Mouse (Mus musculus) bone marrow macrophage, adult 2 months (primary cell): ENCODE results near the gene Myo7a. TPM values are rescaled to one million over a fixed set of nuclear protein-coding genes. Genes with fewer than 3 reads are reported as not detected.

Experiments
- H3K27ac ChIP-seq: 2 replicates; pipeline ENCODE4 v1.5.1; 2012; ENCODE audit warnings: low read depth, low read length; ENCODE audit not compliant: insufficient read depth
- H3K4me1 ChIP-seq: 2 replicates; pipeline ENCODE4 v1.6.1; 2012; ENCODE audit warnings: low read length; ENCODE audit not compliant: control insufficient read depth, insufficient read depth
- H3K4me3 ChIP-seq: 2 replicates; pipeline ENCODE4 v1.5.1; 2012; ENCODE audit warnings: mild to moderate bottlenecking, low read length, moderate library complexity; ENCODE audit not compliant: insufficient read depth
- CTCF ChIP-seq: IDR thresholded peaks from 2 replicates; pipeline ENCODE4 v1.5.1; 2012; ENCODE audit warnings: low read depth, mild to moderate bottlenecking, low read length, moderate library complexity
- POLR2A ChIP-seq: IDR thresholded peaks from 2 replicates; pipeline ENCODE4 v1.6.1; 2012; ENCODE audit warnings: mild to moderate bottlenecking, low read depth, low read length, borderline replicate concordance
- polyA plus RNA-seq: library from polyadenylated mRNA; stranded (reverse); fragments of >200 nt; gene quantifications from 2 replicates; pipeline ENCODE4 v1.2.4, GENCODE M21; 2012; ENCODE audit not compliant: missing spikeins, insufficient read depth, insufficient read length

Gene Myo7a
- polyA plus RNA-seq, 1 experiment: 26.4 TPM

DNA sequence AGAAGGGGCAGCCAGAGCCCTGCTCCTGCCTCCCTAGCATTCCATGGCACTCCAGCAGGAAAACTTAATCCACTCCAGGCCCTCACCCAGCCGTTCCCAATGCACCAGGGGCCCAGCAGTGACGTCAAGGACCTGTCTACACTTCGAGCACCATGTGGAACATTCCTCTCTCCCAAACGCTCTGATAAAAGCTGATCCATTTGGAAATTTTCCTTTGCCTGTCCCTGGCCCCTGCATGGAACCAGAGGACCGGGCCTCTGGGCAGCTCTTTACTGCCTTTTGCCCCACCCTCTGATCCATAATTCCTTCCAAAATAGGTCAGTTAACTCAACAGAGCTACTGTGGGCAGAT, 15.4 kb downstream of the Myo7a start:
- Histone ChIP-seq H3K27ac (no peak overlapping the region), H3K4me3 (no peak overlapping the region), H3K4me1 (peaks cover 5% of the 10 kb centered on the region)
- TF ChIP-seq CTCF (no peak), POLR2A (no peak)

DNA sequence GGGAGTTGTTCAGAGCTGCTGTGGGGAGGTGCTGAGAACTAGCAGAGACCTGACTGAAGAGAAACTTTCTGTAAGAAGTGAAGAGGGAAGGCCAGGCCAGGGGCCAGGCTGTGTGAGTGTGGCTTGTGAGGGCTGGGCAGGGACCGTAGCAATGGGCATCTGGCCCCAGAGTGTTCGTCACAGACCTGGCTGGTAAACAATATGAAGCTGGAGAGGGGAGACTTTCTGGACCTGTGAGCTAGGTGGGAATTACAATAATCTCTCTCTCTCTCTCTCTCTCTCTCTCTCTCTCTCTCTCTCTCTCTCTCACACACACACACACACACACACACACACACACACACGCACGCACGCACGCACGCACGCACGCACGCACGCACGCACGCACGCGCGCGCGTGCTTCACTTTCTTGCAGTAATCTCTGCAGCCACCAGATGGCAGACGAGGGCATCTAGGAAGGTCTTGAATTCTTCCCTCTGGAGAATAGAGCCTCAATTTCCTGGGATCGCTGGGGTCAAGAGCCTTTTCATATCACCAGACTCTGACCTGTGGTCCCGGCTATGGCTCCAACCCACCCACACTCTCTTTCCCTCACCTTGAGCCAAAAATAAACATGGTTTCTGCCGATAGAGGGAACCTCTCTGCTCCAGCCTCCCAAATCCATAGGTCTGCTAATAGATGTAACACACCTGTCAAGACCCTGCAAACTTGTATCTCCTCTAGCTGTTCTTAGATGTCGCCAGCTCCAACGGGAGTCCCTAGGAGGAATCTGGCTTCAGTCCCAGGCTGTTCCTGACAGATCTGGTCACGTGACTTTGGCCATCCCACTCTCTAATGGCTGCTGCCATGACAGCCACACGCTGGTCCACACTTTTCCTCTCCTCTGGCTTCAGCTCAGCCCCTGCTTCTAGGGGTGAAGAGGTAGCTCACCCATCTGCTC, 16.1 kb downstream of the Myo7a start:
- H3K4me3 ChIP-seq: peak overlapping the region; percentile 12
- H3K4me1 ChIP-seq: peaks cover 5% of the 10 kb centered on the region; the same call in 1 of the 2 replicates
- no peak for TF ChIP-seq CTCF
- no peak for TF ChIP-seq POLR2A
- no peak overlapping the region for H3K27ac ChIP-seq

DNA sequence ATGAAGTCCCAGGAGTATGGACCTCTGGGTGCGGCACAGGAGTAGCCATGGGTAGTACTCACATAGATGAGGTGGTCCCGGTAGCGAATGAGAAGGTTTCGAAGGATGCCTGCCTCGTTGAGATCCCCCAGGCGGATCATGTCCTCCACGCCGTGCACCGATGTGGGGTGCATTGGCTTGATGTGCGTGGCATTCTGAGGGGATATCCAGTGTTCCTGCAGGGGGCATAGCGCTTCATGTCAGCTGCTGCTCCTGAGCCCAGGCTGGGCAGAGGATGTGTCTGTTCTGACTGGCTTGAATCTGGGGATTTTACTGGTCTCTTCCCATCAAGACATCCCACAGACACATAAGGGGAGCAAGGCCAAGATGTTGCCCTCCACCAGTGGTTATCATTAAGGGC, 16.8 kb downstream of the Myo7a start:
- Histone ChIP-seq H3K4me3 (no peak overlapping the region), H3K4me1 (peaks cover 5% of the 10 kb centered on the region; the same call in 1 of the 2 replicates), H3K27ac (no peak overlapping the region)
- no peak for TF ChIP-seq POLR2A
- TF ChIP-seq CTCF: no peak

DNA sequence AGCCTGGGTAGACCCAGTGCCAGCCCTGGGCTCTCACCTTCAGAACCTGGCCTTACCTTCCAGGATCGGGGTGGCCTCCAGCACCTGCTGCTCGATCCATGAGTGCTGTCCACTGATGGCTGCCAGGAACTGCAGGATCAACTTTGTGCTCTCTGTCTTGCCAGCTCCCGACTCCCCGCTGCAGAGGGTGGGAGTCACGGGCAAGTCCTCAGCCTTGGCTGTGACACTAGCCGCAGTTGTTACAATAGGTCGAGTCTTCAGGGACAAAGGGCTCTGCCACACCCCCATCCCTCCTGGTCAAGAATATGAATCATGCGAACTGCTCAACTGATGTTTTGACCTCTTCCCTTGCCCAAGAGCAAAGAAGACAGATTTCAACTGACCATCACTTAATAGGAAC, 21.8 kb downstream of the Myo7a start:
- Histone ChIP-seq H3K4me1 (no peaks in the 10 kb centered on the region), H3K27ac (no peak overlapping the region), H3K4me3 (no peak overlapping the region)
- TF ChIP-seq CTCF (no peak), POLR2A (no peak)

DNA sequence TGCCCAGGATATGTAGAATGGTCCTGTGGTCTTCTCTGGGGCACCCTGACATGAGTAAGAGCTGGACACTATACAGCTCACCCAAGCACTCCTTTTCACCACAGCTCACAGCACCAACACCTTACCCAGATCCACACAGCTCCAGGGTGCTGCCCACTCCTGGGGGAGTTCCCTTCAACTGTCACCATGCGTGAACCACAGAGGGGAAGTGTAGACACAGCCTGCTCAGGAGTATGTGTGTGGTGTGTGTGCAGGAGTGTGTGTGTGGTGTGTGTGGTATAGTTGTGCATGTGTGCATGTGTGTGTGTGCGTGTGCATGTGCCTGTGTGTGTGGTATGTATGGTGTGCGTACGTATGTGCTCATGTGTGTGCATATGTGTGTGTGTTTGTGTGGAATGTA, 23.5 kb downstream of the Myo7a start:
- no peak overlapping the region for H3K4me3 ChIP-seq
- no peak overlapping the region for H3K27ac ChIP-seq
- no peaks in the 10 kb centered on the region for H3K4me1 ChIP-seq
- TF ChIP-seq CTCF (no peak), POLR2A (no peak)

DNA sequence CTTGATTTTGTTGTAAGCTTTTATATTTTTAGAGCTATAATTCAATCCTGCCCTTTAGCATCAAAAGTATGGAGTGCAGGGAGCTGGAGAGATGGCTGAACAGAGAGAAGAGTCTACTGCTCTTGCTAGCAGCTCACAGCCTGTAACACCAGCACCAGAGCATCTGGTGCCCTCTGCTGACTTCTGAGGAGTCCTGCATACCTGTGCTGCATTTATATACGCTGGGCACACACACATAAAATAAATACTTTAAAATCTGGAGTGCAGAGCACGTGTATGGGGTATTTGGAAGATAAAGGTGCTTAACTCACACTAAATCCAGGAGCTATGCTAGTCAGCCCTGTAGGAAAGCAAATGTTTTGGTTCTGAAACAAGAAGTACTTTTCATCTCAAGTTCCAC, 33.0 kb downstream of the Myo7a start:
- no peak overlapping the region for H3K27ac ChIP-seq
- TF ChIP-seq POLR2A (no peak), CTCF (no peak)
- no peak overlapping the region for H3K4me3 ChIP-seq
- H3K4me1 ChIP-seq: peaks cover 26% of the 10 kb centered on the region

DNA sequence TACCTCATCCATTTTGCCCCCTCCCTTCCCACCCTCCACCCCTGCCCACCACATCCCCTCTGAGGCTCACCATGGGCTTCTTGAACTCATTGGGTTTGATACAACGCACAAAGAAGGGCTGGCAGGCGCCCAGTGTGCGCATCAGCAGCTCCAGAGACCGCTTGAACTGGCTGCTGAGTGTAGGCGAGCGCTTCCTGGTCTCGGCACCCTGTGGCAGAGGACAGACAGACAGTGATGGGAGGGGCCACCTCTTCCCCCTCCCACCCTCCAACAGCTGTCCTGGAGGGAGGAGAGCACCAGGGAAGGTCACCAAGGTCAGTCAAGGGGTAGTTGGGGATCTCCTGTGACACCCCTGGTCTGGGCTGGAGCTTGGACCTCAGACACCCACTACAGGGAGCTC, 34.0 kb downstream of the Myo7a start:
- Histone ChIP-seq H3K27ac (peak overlapping the region; percentile 81), H3K4me1 (peaks cover 26% of the 10 kb centered on the region), H3K4me3 (peak overlapping the region; percentile 74)
- TF ChIP-seq POLR2A (no peak), CTCF (no peak)

DNA sequence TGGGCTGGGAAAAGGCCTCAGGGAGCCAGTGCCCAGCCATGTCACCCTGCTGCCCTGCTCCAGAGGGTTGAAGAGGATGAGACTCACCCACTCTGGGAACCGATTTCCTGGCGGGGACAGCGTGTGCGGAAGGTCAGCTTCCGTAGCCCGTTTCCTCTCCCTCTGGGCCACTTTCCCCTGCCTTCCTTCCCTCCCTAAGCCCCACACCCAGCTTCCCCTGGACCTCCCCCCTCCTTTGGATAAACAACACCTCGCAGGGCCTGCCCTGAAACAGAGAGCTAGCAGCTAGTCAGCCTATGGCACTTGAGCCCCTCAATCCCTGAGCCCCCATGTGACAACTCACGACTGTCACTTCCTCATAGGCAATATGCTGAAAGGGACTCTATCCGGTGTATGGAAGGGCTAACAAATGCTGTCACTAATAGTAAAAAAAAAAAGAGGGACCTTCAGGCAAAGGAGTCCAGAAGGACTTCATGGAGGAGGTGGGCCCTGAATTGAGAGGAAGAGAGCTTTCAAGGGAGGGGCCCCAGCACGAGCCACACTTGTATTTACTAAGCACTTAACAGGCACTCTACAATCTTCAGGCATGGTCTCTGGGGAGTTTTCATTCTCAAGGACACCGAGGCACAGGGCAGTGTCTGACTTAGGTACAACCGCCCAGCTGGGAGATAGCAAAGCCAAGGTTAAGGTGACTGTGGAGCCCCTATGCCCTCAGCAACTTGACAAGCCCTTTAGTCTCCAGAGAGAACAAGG, 34.6 kb downstream of the Myo7a start:
- peak overlapping the region; percentile 81 for H3K27ac ChIP-seq
- TF ChIP-seq POLR2A (no peak), CTCF (no peak)
- H3K4me3 ChIP-seq: peak overlapping the region; percentile 74
- H3K4me1 ChIP-seq: peaks cover 26% of the 10 kb centered on the region

DNA sequence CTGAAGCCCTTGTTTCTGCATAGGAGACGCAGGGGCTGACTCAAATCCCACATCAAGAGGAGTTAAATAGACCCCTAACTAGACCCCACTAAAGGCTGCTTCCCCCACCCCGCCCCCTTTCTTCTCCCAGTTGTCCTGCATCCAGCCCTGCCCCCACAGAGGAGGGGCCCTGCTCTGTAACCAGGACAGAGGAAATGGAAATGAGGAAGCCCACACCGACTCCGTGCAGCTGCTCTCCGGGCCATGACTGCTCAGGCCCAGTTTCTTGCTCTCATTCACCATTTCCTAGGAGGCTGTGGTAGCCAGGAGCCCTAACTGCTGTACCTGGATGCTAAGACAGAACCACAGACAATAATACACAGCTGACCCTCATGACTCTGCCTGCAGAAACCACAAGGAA, 36.9 kb downstream of the Myo7a start:
- Histone ChIP-seq H3K27ac (peak overlapping the region; percentile 53), H3K4me3 (peak overlapping the region; percentile 33; the same call in 1 of the 2 replicates), H3K4me1 (peaks cover 26% of the 10 kb centered on the region)
- TF ChIP-seq CTCF (no peak), POLR2A (no peak)

DNA sequence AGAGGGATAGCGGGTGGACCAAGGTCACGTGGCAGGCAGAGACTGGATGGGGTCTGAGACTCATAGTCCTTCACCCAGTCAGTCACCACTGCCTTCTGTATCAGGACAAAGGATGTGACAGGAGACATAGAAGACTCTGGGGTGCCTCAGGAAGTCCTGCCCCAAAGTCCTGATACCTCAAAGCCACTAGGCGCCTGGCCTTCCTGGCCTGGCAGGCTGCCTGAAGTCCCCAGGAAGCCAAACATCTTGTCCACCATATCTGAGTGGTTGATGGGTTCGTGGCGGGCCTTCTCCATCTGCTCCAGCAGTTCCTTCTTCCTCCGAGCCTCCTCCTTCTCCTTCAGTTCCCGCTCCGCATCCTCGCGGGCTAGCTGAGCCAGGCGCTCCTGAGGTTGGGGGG, 41.9 kb downstream of the Myo7a start:
- no peak overlapping the region for H3K27ac ChIP-seq
- no peak overlapping the region for H3K4me3 ChIP-seq
- no peak for TF ChIP-seq CTCF
- no peak for TF ChIP-seq POLR2A
- H3K4me1 ChIP-seq: peaks cover 6% of the 10 kb centered on the region

DNA sequence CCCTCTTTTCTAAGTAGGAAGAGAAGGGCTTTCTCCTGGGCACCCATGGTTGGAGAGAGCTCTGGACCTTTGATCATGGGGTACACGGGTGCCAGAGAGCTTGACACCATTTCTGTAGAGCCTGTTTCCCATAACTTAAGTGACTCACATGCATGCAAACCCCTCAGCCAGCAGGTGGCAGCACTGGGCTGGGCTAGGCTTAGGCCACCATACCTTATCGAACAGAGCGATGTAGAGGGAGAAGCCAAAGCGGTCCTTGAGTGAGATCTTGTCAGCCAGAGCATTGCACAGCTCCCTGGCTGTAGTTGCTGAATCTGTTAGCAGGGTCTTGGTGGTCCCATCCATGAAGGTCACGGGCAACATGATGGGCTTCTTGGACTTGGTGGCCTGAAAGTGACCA, 47.7 kb downstream of the Myo7a start:
- Histone ChIP-seq H3K4me1 (no peaks in the 10 kb centered on the region), H3K27ac (no peak overlapping the region), H3K4me3 (no peak overlapping the region)
- TF ChIP-seq CTCF (peak; percentile 94), POLR2A (no peak)
